In the genomic region with DNA sequence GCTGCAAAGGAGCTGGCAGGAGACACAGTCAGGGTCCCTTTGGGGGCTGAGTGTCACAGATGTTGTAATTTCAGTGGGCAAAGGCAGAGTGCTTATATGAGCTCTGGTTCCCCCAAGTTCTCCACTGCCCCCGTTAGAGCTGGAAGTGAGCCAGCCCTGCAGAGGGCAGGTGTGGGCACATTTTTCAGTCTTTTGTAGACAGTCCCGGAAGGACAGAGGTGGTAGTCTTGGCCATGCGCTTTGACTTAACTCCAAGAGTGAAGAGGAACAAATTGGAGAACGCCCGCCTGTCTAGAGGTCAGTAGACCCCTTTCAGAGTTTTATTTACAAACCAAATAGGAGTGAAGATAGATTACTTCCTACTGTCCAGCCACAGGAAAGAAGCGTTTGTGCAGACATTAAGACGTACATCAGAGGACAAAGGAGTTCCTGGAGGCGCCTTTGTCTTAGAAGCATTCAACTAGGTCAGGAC, we compare ENCODE assay signal across 11 mouse cellular contexts.
DNase-seq lines count a peak whose midpoint lies in the region; ATAC-seq lines count a peak whose summit lies in the region.
"Had no signal": no experiment of that assay in that cellular context is flagged by ENCODE, and none has a peak within 500 bp of the region (broad histone marks: within the 10 kb centered on the region; RNA-seq: fewer than 3 reads in every experiment).

No protein-coding gene starts in this region.

- intact Hi-C loops in heart, postnatal 25 days (cut with DNase I) = no loop called here
- intact Hi-C loops in heart, postnatal 10 days (cut with DNase I) = loop anchor here (5.0 kb wide), 1 partner anchor 89 kb away; the partner anchor contains the start of gene Hmga2

- DNase-seq in heart, adult 11 months = peak; percentile 76
- DNase-seq in heart, postnatal 25 days (ENCODE audit: low spot score) = no peak
- DNase-seq in ES-CJ7 (ENCODE audit: low read depth, low spot score) = peak; percentile 63
- peak; percentile 59 to 62 for DNase-seq in kidney, postnatal 36 days
- no peak for DNase-seq in thymus, postnatal 36 days
- DNase-seq in thymus, postnatal 10 days (ENCODE audit: low spot score in 2 of 2) = no peak
- DNase-seq in heart, postnatal 10 days = no peak
- DNase-seq: cerebellum, postnatal 36 days had no signal

- peak; percentile 34 for ATAC-seq in granulocyte monocyte progenitor cell, adult 5-6 weeks (replicated peaks; ENCODE audit: poor library complexity, severe bottlenecking)
- ATAC-seq: activated CD4-positive, CD25-positive, alpha-beta regulatory T cell, adult 4 months; midbrain, embryonic 16.5 days had no signal

Comparison
In these comparisons a context has a peak if more than half of its experiments do, and no peak if none do; other contexts are left out.
1. DNase-seq: peak in heart, adult 11 months (single experiment), ES-CJ7 (single experiment) and kidney, postnatal 36 days (2 of 2); none in heart, postnatal 25 days (single experiment), thymus, postnatal 36 days (0 of 2), thymus, postnatal 10 days (0 of 2) and heart, postnatal 10 days (0 of 2).